Mouse (Mus musculus) neural tube, embryonic 15.5 days (tissue): ENCODE measurements at regions not wholly inside any gene's neighbourhood (a gene's known extent, or its start where the extent isn't known, plus 50 kb on each side); places are given as distances from the start of the nearest gene placed in this dataset.
A peak's percentile ranks its signal among the peaks of the same experiment; 100 is the strongest.

Experiments used
- ATAC-seq: fragments of 200-750 bp; cut with Nextera tagmentation; 2 replicates; pipeline ENCODE4 v1.8.0; 2017; ENCODE audit warnings: mild to moderate bottlenecking, moderate TSS enrichment, moderate library complexity; ENCODE audit not compliant: low FRiP score
- H3K27ac ChIP-seq: fragments of 300-500 bp; sonication (generic); replicated peaks from 2 replicates; pipeline ENCODE4 v1.5.1; 2015; ENCODE audit warnings: mild to moderate bottlenecking, inconsistent platforms
- H3K27me3 ChIP-seq: fragments of 300-500 bp; sonication (generic); replicated peaks from 2 replicates; pipeline ENCODE4 v1.6.1; 2015; ENCODE audit warnings: inconsistent platforms
- H3K36me3 ChIP-seq: fragments of 300-500 bp; sonication (generic); 2 replicates; pipeline ENCODE4 v1.6.1; 2015; ENCODE audit warnings: inconsistent platforms
- H3K4me1 ChIP-seq: fragments of 300-500 bp; sonication (generic); 2 replicates; pipeline ENCODE4 v1.6.1; 2015; ENCODE audit warnings: inconsistent platforms
- H3K4me2 ChIP-seq: fragments of 300-500 bp; sonication (generic); 2 replicates; pipeline ENCODE4 v1.6.1; 2015; ENCODE audit warnings: inconsistent platforms, mild to moderate bottlenecking, moderate library complexity
- H3K4me3 ChIP-seq: fragments of 300-500 bp; sonication (generic); replicated peaks from 2 replicates; pipeline ENCODE4 v1.5.1; 2015; ENCODE audit warnings: mild to moderate bottlenecking, inconsistent platforms
- H3K9ac ChIP-seq: fragments of 300-500 bp; sonication (generic); replicated peaks from 2 replicates; pipeline ENCODE4 v1.6.1; 2015; ENCODE audit warnings: mild to moderate bottlenecking, inconsistent platforms
- H3K9me3 ChIP-seq: fragments of 300-500 bp; sonication (generic); replicated peaks from 2 replicates; pipeline ENCODE4 v1.6.1; 2016; ENCODE audit warnings: inconsistent platforms
- WGBS: fragments of 180-500 bp; shearing (Covaris S2); methylation state at CpG from one replicate; pipeline ENCODE4 v1.1.7; 2015; ENCODE audit warnings: mixed read lengths; 5-methylcytosine and 5-hydroxymethylcytosine counted together

GRCm38 (mm10) chr4:124305871-124306555 is 304.6 kb downstream of the 3100002H09Rik start:
- Histone ChIP-seq H3K27me3 (peaks cover 28% of the 10 kb centered on the region), H3K36me3 (no peaks in the 10 kb centered on the region), H3K9ac (no peak overlapping the region), H3K4me2 (no peak overlapping the region), H3K4me1 (peaks cover 15% of the 10 kb centered on the region), H3K27ac (no peak overlapping the region), H3K9me3 (no peaks in the 10 kb centered on the region), H3K4me3 (no peak overlapping the region)
- no peak for ATAC-seq
- 44% methylated on average over 10 of the region's 10 CpGs for WGBS

GRCm38 (mm10) chr4:124302950-124303349 is 307.7 kb downstream of the 3100002H09Rik start:
- Histone ChIP-seq H3K9ac (no peak overlapping the region), H3K27ac (no peak overlapping the region), H3K36me3 (no peaks in the 10 kb centered on the region), H3K9me3 (no peaks in the 10 kb centered on the region), H3K4me2 (no peak overlapping the region), H3K4me1 (0 out of 2 replicates have a peak, but pooled peaks cover 10% of the 10 kb centered on the region), H3K27me3 (peaks cover 19% of the 10 kb centered on the region), H3K4me3 (no peak overlapping the region)
- WGBS = 62% methylated on average over 7 of the region's 7 CpGs
- ATAC-seq = no peak

DNA sequence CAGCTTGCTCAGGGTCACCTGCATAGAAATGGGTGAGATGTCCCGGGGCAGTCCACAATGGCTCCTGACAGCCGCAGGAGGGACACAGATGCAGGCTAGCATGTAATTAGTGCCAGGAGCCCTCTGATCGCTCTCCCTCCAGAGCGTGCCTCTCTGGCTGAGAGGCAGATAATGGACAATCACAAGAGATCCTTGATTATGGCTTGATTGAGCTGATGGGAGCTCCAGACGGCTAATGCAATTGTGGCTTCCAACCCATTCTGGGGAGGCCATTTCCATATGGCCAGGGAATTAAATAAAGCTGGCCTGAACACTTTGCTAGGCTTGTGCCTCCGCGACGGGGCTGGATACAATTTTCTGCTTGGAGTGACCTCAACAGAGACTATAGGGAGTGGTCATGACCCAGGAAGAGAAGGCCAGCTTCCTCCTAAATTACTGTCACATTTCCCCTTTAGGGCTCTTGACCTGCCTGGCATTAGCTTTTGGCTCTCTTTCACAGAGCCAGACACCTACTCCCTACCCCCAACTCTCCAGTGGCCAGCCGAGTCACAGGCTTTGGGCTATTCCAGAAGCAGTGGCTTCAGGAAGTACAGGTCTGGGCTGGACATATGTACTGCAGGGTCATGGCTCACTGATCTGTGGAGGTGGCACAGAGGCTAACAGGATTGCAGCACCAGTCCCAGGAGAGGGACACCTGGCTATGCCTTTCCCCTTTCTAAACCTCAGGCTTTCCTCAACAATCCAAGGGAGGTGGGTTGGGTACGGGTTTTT is 311.8 kb downstream of the 3100002H09Rik start:
- Histone ChIP-seq H3K27ac (no peak overlapping the region), H3K9me3 (no peaks in the 10 kb centered on the region), H3K4me3 (no peak overlapping the region), H3K4me1 (0 out of 2 replicates have a peak, but pooled peaks cover 4% of the 10 kb centered on the region), H3K4me2 (no peak overlapping the region), H3K9ac (no peak overlapping the region), H3K27me3 (peaks cover 12% of the 10 kb centered on the region; the same call in 1 of the 2 replicates), H3K36me3 (no peaks in the 10 kb centered on the region)
- WGBS = 25% methylated on average over 10 of the region's 10 CpGs
- ATAC-seq = no peak

DNA sequence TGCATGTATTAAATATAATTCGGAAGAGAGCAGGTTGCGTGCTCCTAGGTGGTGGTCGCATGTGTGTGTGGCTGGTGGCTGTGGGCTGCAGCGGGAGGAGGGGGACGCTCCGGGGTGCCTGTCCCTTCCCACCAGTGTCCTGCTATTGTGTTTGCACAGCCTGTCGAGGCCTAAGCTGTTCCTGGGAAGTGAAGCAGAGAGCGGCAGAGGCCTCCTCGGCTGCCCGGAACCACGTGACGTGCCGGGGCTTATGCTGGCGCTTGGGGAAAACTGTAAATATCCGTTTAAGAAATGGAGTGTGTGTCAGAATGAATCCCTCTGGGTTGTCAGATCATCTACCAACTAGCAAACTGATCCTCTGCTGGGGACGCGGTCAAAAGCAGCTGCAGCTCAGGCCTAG is 318.3 kb downstream of the 3100002H09Rik start:
- H3K27ac ChIP-seq = no peak overlapping the region
- H3K9me3 ChIP-seq = no peaks in the 10 kb centered on the region
- H3K4me1 ChIP-seq = peaks cover 7% of the 10 kb centered on the region
- no peak for ATAC-seq
- 0 out of 2 replicates have a peak overlapping the region, but pooled peaks have one; percentile 3 for H3K9ac ChIP-seq
- H3K4me3 ChIP-seq = no peak overlapping the region
- no peaks in the 10 kb centered on the region for H3K36me3 ChIP-seq
- H3K4me2 ChIP-seq = no peak overlapping the region
- WGBS = 30% methylated on average over 17 of the region's 17 CpGs
- no peaks in the 10 kb centered on the region; the same call in 1 of the 2 replicates for H3K27me3 ChIP-seq

DNA sequence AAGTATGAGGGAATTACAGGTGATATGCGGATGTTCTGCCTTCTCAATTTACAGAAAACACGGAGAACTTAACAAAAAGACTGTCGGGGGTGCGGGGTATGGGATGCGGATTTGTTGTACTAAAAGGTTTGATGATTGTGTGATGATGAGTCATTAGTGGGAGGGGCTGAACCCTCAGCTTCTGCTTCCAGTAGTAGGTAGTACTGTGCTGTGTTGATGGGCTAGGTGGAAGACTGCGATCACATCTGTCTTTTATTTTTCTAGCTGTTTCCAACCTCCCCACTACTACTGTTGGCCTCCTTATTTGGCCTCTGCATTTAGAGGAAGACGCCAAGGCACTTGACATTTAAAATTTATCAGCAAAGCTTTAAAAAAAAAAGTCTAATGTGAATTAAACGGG is 318.8 kb downstream of the 3100002H09Rik start:
- H3K4me2 ChIP-seq = no peak overlapping the region
- no peaks in the 10 kb centered on the region for H3K9me3 ChIP-seq
- no peaks in the 10 kb centered on the region for H3K36me3 ChIP-seq
- 69% methylated on average over 8 of the region's 8 CpGs for WGBS
- no peak for ATAC-seq
- no peak overlapping the region for H3K4me3 ChIP-seq
- peaks cover 7% of the 10 kb centered on the region for H3K4me1 ChIP-seq
- no peaks in the 10 kb centered on the region; the same call in 1 of the 2 replicates for H3K27me3 ChIP-seq
- H3K9ac ChIP-seq = no peak overlapping the region
- H3K27ac ChIP-seq = no peak overlapping the region

DNA sequence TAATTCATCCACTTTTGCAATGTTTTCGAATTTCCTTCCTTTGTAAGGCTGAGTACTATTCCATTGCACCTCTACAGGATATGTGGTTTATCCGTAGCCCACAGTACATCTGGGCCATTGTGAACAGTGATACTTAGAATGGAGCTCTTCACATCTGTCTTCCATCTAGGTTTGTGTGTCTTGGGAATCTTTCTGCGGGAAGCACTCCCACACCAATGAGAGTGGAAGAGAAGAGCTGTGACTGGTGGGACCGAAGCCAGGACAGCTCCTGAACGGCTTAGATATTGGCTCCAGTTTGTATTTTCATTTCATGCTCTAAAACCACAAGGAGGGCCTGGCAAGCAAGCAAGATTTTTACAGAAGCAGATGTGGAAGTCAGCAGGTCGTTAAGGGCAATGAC is 323.1 kb downstream of the 3100002H09Rik start:
- no peaks in the 10 kb centered on the region for H3K36me3 ChIP-seq
- no peak overlapping the region for H3K9ac ChIP-seq
- no peak for ATAC-seq
- H3K27me3 ChIP-seq = no peaks in the 10 kb centered on the region; the same call in 1 of the 2 replicates
- H3K27ac ChIP-seq = no peak overlapping the region
- no peaks in the 10 kb centered on the region for H3K9me3 ChIP-seq
- WGBS = 71% methylated on average over 6 of the region's 6 CpGs
- peaks cover 7% of the 10 kb centered on the region for H3K4me1 ChIP-seq
- no peak overlapping the region for H3K4me2 ChIP-seq
- no peak overlapping the region for H3K4me3 ChIP-seq

DNA sequence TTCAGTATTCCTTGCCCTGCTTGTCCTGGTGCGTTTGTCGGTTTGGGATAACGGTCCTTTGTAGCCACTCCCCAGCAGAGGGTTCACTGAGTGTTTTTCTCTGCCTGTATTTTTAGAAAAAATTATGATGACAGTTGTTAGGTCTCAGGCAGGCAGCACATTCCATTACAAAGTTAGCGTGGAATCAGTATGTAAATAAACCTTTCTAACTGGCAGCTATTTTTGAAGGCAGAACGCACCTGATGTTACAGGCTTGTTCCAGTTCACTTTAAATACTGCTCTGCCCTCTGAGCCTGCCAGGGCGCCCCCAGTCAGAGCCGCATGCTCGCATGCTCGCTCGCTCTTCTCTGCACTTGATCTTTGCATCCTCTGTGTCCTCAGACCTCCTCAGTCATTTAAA is 331.9 kb downstream of the 3100002H09Rik start:
- H3K4me2 ChIP-seq = no peak overlapping the region; the same call in 1 of the 2 replicates
- H3K9me3 ChIP-seq = no peaks in the 10 kb centered on the region
- peaks cover 24% of the 10 kb centered on the region for H3K4me1 ChIP-seq
- WGBS = 9% methylated on average over 10 of the region's 10 CpGs
- H3K27me3 ChIP-seq = peaks cover 21% of the 10 kb centered on the region
- no peak overlapping the region for H3K9ac ChIP-seq
- ATAC-seq = no peak
- no peak overlapping the region for H3K27ac ChIP-seq
- no peaks in the 10 kb centered on the region for H3K36me3 ChIP-seq
- no peak overlapping the region for H3K4me3 ChIP-seq

GRCm38 (mm10) chr4:124277456-124278181 is 333.0 kb downstream of the 3100002H09Rik start:
- Histone ChIP-seq H3K9me3 (no peaks in the 10 kb centered on the region), H3K27ac (peak overlapping the region; percentile 37; the same call in 1 of the 2 replicates), H3K9ac (peak overlapping the region; percentile 28; the same call in 1 of the 2 replicates), H3K4me3 (peak overlapping the region; percentile 34), H3K27me3 (peaks cover 21% of the 10 kb centered on the region), H3K4me1 (peaks cover 24% of the 10 kb centered on the region), H3K4me2 (peak overlapping the region; percentile 77), H3K36me3 (no peaks in the 10 kb centered on the region)
- WGBS = under 1% methylated on average over 43 of the region's 43 CpGs
- ATAC-seq = peak; percentile 38; the same call in 1 of the 2 replicates

DNA sequence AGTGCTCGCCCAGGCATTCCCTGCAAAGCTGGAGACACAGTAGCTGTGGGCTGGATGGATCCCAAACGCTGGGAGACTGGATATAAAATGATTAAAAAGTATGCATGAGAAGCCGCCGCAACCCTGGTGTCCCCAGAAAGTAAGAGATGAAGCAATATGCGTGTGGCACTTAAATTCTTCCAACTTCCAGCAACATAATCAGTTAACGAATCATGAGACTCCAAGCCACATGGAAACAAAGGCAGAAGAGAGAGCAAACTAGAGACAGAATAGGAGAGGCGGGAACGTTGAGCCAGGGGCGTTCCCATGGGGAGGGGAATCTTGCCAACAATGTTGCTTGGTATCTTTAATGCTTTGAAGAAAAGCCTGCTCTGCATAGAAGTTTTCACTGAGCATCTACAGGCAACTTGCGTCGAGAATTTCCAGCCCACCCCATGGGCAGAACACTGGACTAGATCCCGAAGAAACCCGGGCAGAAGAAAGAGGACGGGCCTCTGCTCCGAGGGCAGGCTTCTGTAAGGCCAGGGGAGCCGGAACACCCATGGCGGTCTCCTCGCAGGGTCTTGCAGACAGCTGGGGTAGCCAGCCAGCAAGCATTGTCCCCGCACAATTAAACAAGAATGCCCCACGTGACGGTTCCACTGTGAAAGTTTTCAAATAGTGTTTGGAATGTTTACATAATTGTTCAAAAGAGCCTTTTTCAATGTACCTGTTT is 333.7 kb downstream of the 3100002H09Rik start:
- Histone ChIP-seq H3K27me3 (peaks cover 26% of the 10 kb centered on the region), H3K4me2 (peak overlapping the region; percentile 77), H3K9ac (no peak overlapping the region), H3K9me3 (no peaks in the 10 kb centered on the region), H3K36me3 (no peaks in the 10 kb centered on the region), H3K4me3 (peak overlapping the region; percentile 34), H3K4me1 (peaks cover 24% of the 10 kb centered on the region), H3K27ac (0 out of 2 replicates have a peak overlapping the region, but pooled peaks have one; percentile 48)
- peak; percentile 47; the same call in 1 of the 2 replicates for ATAC-seq
- 2% methylated on average over 21 of the region's 21 CpGs for WGBS

GRCm38 (mm10) chr4:124272002-124272401 is 338.6 kb downstream of the 3100002H09Rik start:
- Histone ChIP-seq H3K9ac (no peak overlapping the region), H3K4me3 (no peak overlapping the region), H3K36me3 (no peaks in the 10 kb centered on the region), H3K4me2 (no peak overlapping the region), H3K9me3 (no peaks in the 10 kb centered on the region), H3K27ac (no peak overlapping the region), H3K27me3 (peaks cover 44% of the 10 kb centered on the region), H3K4me1 (peaks cover 7% of the 10 kb centered on the region)
- no peak for ATAC-seq
- WGBS = 69% methylated on average over 2 of the region's 2 CpGs

GRCm38 (mm10) chr4:124268404-124268803 is 342.2 kb downstream of the 3100002H09Rik start:
- Histone ChIP-seq H3K4me1 (0 out of 2 replicates have a peak, but pooled peaks cover 2% of the 10 kb centered on the region), H3K27ac (no peak overlapping the region), H3K4me3 (no peak overlapping the region), H3K4me2 (no peak overlapping the region), H3K9ac (no peak overlapping the region), H3K27me3 (peaks cover 40% of the 10 kb centered on the region), H3K9me3 (no peaks in the 10 kb centered on the region), H3K36me3 (no peaks in the 10 kb centered on the region)
- WGBS = 87% methylated on average over 4 of the region's 4 CpGs
- ATAC-seq = no peak
